Mouse (Mus musculus): Measurements from ENCODE around the gene Gemin5.

DNA sequence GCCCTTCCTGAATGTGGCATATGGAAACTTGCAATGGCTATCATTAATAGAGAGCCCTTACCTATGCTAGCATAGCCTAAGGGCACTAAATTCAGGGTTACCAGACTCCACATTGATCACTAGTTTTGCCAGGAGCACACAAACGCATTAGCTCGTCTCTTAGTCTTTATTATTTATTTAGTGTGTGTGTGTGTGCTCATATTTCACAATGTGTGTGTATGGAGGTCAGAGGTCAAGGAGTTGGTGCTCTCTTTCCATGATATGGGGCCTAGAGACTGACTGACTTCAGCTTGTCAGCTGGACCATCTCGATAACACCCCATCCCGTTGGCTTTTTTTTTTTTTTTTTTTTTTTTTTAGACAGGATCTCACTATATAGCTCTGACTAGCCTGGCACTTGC lies 1.3 kb upstream of the Gemin5 start:
- no peak for TF ChIP-seq POLR2A (IDR thresholded peaks at IDR 0.05; ENCODE audit: borderline replicate concordance, extremely low read depth, insufficient read depth, insufficient read length, poor library complexity, severe bottlenecking)
- TF ChIP-seq CTCF (IDR thresholded peaks at IDR 0.05; ENCODE audit: borderline replicate concordance, extremely low read depth, insufficient read depth, insufficient read length), result no peak

All from brain, embryonic 14.5 days (tissue).